Mouse (Mus musculus) right cerebral cortex, postnatal 14 days (tissue): ENCODE results near the gene Zfand3.

Experiments
- DNase-seq: peaks from one replicate; pipeline ENCODE4 v3.0.0; 2022

The Zfand3 gene

GRCm38 (mm10) chr17:30004203-30005102, at the start of gene Zfand3:
Zfand3 (plus strand) TSS chr17:30004733.
- DNase-seq = peak; percentile 88

GRCm38 (mm10) chr17:29955880-29956279, 48.7 kb upstream of the Zfand3 start:
- DNase-seq = no peak

GRCm38 (mm10) chr17:29963730-29964259, 40.7 kb upstream of the Zfand3 start:
- DNase-seq = no peak

GRCm38 (mm10) chr17:29965506-29965905, 39.0 kb upstream of the Zfand3 start:
- no peak for DNase-seq

- no peak for DNase-seq
Observed at GRCm38 (mm10) chr17:29970037-29970555, 34.4 kb upstream of the Zfand3 start, which contains the start of gene Mdga1. Mdga1 (minus strand) TSS chr17:29970087.

GRCm38 (mm10) chr17:29971761-29972432, 32.6 kb upstream of the Zfand3 start:
- DNase-seq = no peak

- no peak for DNase-seq
Observed at GRCm38 (mm10) chr17:29973226-29973625, 31.3 kb upstream of the Zfand3 start.

- peak; percentile 89 for DNase-seq
Observed at GRCm38 (mm10) chr17:29975731-29976130, 28.8 kb upstream of the Zfand3 start.

- DNase-seq = no peak
Observed at GRCm38 (mm10) chr17:29979020-29979419, 25.5 kb upstream of the Zfand3 start.

- DNase-seq = no peak
Observed at GRCm38 (mm10) chr17:29979841-29980240, 24.7 kb upstream of the Zfand3 start.

GRCm38 (mm10) chr17:29981568-29981967, 23.0 kb upstream of the Zfand3 start:
- DNase-seq = no peak

GRCm38 (mm10) chr17:29983190-29983589, 21.3 kb upstream of the Zfand3 start:
- DNase-seq = no peak

- peak; percentile 17 for DNase-seq
Observed at GRCm38 (mm10) chr17:29984931-29985330, 19.6 kb upstream of the Zfand3 start.

- DNase-seq = no peak
Observed at GRCm38 (mm10) chr17:29985534-29985933, 19.0 kb upstream of the Zfand3 start.

GRCm38 (mm10) chr17:29988141-29988540, 16.4 kb upstream of the Zfand3 start:
- DNase-seq = no peak

GRCm38 (mm10) chr17:29989653-29990052, 14.9 kb upstream of the Zfand3 start:
- DNase-seq = no peak

GRCm38 (mm10) chr17:29990136-29990535, 14.4 kb upstream of the Zfand3 start:
- no peak for DNase-seq

- DNase-seq = no peak
Observed at GRCm38 (mm10) chr17:29990845-29991244, 13.7 kb upstream of the Zfand3 start.

- peak; percentile 51 for DNase-seq
Observed at GRCm38 (mm10) chr17:29993488-29993887, 11.0 kb upstream of the Zfand3 start.

GRCm38 (mm10) chr17:29994011-29994410, 10.5 kb upstream of the Zfand3 start:
- DNase-seq = no peak

- DNase-seq = no peak
Observed at GRCm38 (mm10) chr17:29994459-29994858, 10.1 kb upstream of the Zfand3 start.

- DNase-seq = no peak
Observed at GRCm38 (mm10) chr17:29995986-29996385, 8.5 kb upstream of the Zfand3 start.

- no peak for DNase-seq
Observed at GRCm38 (mm10) chr17:29997726-29998125, 6.8 kb upstream of the Zfand3 start.
